Mouse (Mus musculus): ENCODE results near the gene Shcbp1l.

GRCm38 (mm10) chr1:153493338-153493737 lies 68.4 kb downstream of the Shcbp1l start:
- TF ChIP-seq ZC3H11A (IDR thresholded peaks at IDR 0.05; ENCODE audit: low read depth, low read length) (no peak), CTCF (conservative IDR thresholded peaks at IDR 0.05 in 1 of 2, IDR thresholded peaks at IDR 0.05 in 1 of 2; ENCODE audit: low read depth in 2 of 2, low read length in 2 of 2) (no peak), GABPA (IDR thresholded peaks at IDR 0.05; ENCODE audit: insufficient replicate concordance, low read depth, low read length) (no peak), MYC (IDR thresholded peaks at IDR 0.05; ENCODE audit: low read depth, low read length) (no peak), E2F4 (IDR thresholded peaks at IDR 0.05; ENCODE audit: insufficient replicate concordance, low read depth, low read length) (no peak), TCF12 (IDR thresholded peaks at IDR 0.05; ENCODE audit: low read depth, low read length) (no peak), POLR2A (IDR thresholded peaks at IDR 0.05; ENCODE audit: low read depth, low read length) (no peak), MAFK (IDR thresholded peaks at IDR 0.05; ENCODE audit: insufficient replicate concordance, low read length) (no peak), HCFC1 (IDR thresholded peaks at IDR 0.05; ENCODE audit: low read depth, low read length) (no peak), ETS1 (conservative IDR thresholded peaks at IDR 0.05; ENCODE audit: low read depth, low read length) (no peak), POLR2AphosphoS2 (IDR thresholded peaks at IDR 0.05; ENCODE audit: low read depth, low read length) (no peak)
